Mouse (Mus musculus): ENCODE results near the gene Tmcc3.
A peak's percentile ranks its signal among the peaks of the same experiment; 100 is the strongest.

The Tmcc3 gene

GRCm38 (mm10) chr10:94311511-94312006 lies at the start of gene Tmcc3:
Gene Tmcc3 (plus strand): TSS chr10:94311949.
- DNase-seq (ENCODE audit: low read depth) = no peak

DNA sequence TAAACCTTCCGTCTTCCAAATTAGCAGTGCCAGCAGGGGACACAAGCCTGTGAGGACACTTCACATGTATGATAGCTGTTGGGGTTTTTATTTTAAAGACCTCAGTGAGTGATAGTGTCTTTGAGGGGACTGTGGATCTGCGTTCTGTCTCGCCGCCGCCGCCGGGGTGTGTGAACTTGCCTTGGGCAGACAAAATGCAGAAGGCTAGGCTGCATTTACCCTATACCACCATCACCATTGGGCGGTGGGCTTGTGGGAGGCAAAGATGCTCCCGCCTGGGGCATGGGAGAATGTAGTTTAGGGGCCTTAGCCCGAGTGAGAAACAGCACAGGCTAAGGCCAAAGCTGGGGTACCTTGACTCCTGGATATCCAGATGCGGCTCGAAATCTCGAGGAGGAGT lies 49.1 kb upstream of the Tmcc3 start:
- DNase-seq (ENCODE audit: low read depth) = no peak

DNA sequence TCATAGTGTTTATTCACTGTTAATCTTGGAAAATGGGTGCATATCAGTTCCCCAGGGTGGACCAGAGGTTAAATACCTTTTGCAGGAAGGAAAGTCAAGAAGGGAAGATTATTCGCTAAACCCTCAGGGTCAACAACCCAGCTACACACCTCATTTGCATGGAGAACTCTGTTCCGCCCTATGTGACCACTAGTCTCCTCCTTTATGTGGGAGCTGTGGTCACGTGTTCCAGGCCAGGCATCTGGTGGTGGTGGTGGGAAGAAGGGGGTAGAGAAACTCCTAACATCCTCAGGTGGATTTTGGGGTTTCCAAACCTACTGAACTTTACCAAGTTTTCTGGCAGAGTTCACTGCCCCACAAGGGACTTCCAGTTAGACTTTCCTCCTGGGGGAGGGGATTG lies 48.5 kb upstream of the Tmcc3 start:
- no peak for DNase-seq (ENCODE audit: low read depth)

- no peak for DNase-seq (ENCODE audit: low read depth)
Measured at GRCm38 (mm10) chr10:94265656-94266542, 45.9 kb upstream of the Tmcc3 start.

GRCm38 (mm10) chr10:94275321-94275720 lies 36.4 kb upstream of the Tmcc3 start:
- no peak for DNase-seq (ENCODE audit: low read depth)

DNA sequence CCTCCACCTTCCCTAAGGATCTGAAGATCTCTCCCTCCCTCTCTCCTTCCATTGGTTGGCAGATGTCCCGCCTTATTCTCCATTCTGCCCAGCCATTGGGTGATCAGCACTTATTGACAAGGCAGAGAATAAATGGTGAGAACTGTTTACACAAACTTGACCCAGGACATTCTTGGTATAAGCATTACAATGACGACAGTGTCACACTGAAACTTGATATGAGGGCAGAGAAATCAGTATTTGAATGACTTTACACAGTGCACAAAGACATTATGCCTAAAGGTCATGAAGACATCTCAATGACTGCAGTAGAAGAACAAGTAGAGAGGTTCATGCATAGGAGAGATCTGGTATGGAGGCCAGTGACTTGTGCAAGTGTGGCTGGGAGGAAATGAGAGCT lies 35.2 kb upstream of the Tmcc3 start:
- DNase-seq (ENCODE audit: low read depth) = no peak

- no peak for DNase-seq (ENCODE audit: low read depth)
Measured at GRCm38 (mm10) chr10:94282179-94282578, 29.6 kb upstream of the Tmcc3 start.

GRCm38 (mm10) chr10:94282797-94283196 lies 29.0 kb upstream of the Tmcc3 start:
- DNase-seq (ENCODE audit: low read depth) = no peak

GRCm38 (mm10) chr10:94294437-94294836 lies 17.3 kb upstream of the Tmcc3 start:
- no peak for DNase-seq (ENCODE audit: low read depth)

GRCm38 (mm10) chr10:94294933-94295750 lies 16.6 kb upstream of the Tmcc3 start:
- DNase-seq (ENCODE audit: low read depth) = no peak

DNA sequence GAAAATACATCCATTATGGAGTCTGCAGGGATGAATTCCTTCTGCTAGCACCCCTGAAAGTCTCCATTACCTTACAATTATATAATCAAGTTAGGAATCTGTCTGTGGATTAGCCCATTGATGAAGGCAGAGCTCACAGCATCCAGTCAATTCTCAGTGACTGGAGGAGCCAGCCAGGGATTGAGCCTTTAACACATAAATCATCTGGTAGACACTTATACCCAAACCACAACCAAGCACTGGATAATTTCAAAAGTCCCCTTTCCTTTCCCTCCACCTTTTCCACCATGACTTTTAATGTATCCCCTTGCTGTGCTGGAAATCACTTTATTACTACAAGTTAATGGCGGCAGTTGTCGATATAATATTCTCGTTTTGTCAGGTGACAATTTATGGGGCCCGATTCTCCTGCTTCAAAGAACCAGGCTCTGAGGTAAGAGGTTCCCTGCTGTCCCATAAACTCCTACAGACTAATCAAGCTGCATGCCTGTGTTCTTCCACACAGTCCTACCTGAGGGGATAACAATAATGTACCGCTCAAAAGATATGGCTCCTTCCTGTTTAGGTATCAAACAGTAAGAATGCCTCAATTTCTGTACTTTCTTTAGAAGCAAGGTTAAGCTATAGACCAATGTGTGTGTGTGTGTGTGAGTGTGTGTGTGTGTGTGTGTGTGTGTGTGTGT lies 15.7 kb upstream of the Tmcc3 start:
- no peak for DNase-seq (ENCODE audit: low read depth)

- DNase-seq (ENCODE audit: low read depth) = no peak
Measured at GRCm38 (mm10) chr10:94298471-94298870, 13.3 kb upstream of the Tmcc3 start, which contains the start of gene Gm4792. Gene Gm4792 (minus strand): TSS chr10:94298703.

DNA sequence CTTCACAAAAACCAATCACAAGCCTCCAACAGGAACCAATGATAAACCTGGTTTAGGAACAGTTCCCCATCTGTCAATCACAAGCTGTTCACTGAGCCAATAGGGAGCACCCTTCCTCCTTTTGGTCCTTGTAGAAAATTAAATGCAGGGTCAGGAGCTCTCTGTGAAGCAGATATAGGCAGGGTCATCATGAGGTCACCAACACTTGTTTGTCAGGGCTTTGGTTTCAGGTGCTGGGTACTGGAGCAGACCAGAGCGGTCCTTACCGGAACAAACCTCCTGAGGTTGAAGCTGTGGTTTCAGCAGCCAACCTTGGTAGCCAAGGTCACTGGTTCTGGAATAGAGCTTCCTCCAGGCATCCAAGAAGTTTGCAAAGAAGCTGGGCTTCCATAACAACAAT lies 12.4 kb upstream of the Tmcc3 start:
- no peak for DNase-seq (ENCODE audit: low read depth)

GRCm38 (mm10) chr10:94304064-94304657 lies 7.6 kb upstream of the Tmcc3 start:
- DNase-seq (ENCODE audit: low read depth) = no peak

GRCm38 (mm10) chr10:94305526-94305925 lies 6.2 kb upstream of the Tmcc3 start:
- peak; percentile 17 for DNase-seq (ENCODE audit: low read depth)

DNA sequence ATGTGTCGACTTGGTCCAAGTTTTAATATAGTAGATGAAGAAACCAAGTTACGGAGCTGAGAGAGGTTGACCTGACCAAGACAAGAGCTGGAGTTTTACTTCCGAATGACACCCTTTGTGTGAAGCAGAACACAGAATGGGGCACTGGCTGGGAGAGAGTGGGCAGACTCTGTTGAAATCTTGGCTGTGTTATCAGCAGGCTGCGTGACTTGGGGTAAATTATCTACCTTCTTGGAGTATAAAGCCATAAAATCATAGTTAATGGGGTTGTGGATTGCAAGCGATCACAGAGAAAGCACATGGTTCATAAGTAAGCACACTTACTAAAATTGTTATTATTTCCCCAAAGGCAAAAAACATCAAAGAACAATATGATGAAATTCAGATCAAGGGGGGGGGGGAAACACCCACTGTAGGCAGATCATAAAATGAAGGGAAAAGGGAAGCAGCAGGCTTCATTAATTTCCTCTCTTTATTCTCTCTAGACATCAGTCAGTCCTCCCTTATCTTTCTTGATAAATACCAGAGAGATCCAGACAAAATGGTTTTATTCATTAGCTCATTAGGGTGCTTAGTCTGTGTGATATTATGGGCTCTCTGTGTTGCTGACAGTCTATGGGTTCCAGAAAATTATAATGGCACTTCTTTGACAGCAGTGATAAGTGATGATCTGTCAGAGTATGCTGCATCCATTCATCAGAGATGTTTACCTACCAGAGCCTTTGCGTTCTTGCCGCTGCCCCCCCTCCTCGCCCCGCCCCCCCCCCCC lies 1.1 kb upstream of the Tmcc3 start:
- no peak for DNase-seq (ENCODE audit: low read depth)

GRCm38 (mm10) chr10:94312007-94312715 lies 412 bp downstream of the Tmcc3 start:
- no peak for DNase-seq (ENCODE audit: low read depth)

- no peak for DNase-seq (ENCODE audit: low read depth)
Measured at GRCm38 (mm10) chr10:94313146-94313545, 1.4 kb downstream of the Tmcc3 start.

DNA sequence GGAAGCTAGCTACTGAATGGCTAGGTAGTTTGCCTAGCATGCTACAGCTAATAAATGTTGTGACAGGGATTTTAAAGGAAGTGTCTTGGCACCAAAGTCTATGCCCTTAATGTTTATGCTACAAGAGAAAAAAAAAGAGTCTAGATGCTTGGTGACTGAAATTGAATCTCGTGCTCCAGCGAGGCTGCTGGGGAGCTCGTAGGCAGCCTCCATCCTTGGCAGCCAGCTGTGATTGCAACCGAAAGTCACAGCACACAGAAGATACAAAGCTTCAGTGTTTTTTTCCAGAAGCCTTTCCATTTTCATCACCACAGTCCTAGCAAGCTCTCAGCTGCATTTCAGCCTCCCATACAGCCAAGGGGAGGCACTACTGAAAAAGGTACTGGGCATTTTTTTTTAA lies 6.8 kb downstream of the Tmcc3 start:
- DNase-seq (ENCODE audit: low read depth) = no peak

GRCm38 (mm10) chr10:94329962-94330361 lies 18.2 kb downstream of the Tmcc3 start:
- DNase-seq (ENCODE audit: low read depth) = no peak

Data from c-Kit-positive CD71-negative TER-119-negative erythroid progenitor cells, embryonic 14.5 days (primary cell).